8 mouse cellular contexts compared by ENCODE assay signal in the genomic region with DNA sequence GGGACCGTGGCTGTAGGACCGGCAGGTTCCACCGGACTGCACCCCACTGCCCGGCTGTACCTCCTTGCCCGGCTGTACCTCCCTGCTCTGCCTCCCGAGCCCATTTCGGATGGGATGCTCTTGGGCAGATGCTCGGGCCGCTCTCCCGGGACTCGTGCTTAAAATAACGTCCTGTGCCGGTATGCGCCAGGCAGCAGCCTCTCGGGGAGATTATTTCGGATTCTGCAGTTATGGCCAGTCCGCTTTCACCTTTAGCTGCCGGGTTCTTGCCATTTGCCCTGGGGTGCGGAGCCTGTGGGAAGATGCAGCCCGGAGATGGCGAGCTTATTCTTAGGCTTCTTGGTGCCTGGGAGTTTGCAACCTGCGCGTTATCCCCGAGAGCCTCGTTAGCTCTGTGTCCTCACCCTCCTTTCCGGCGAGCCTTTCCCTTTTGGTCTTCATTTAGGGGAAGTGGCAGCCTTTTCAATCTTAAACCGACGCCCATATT. TPM values are rescaled to one million over a fixed set of nuclear protein-coding genes. Genes with fewer than 3 reads are reported as not detected.
DNase-seq lines count a peak whose midpoint lies in the region; TF ChIP-seq lines count a peak whose summit lies in the region.

No protein-coding gene starts in this region.

- WGBS in heart, adult 2 months: under 1% methylated on average over 29 of the region's 29 CpGs
- under 1% methylated on average over 29 of the region's 29 CpGs for WGBS in midbrain, embryonic 10.5 days

- H3K4me3 ChIP-seq in bone marrow macrophage, adult 2 months (ENCODE audit: insufficient read depth, low read length): peak overlapping the region; percentile 85
- peak overlapping the region; percentile 79 for H3K4me3 ChIP-seq in heart, adult 2 months
- peak overlapping the region; percentile 89 for H3K4me3 ChIP-seq in midbrain, embryonic 10.5 days

- no peaks in the 10 kb centered on the region for H3K36me3 ChIP-seq in heart, adult 2 months (ENCODE audit: control insufficient read depth, insufficient read depth, low read length)
- no peaks in the 10 kb centered on the region for H3K36me3 ChIP-seq in midbrain, embryonic 10.5 days

- DNase-seq in gastrocnemius, adult 18-20 months (ENCODE audit: low spot score): peak; percentile 27
- no peak for DNase-seq in gastrocnemius, postnatal 25 days
- peak; percentile 74 for DNase-seq in 416B (ENCODE audit: low read depth)
- DNase-seq in heart, adult 2 months: peak in 1 of 2 experiments; percentile 38
- peak; percentile 15 for DNase-seq in layer of hippocampus, adult 9-11 months
- no peak for DNase-seq in midbrain, embryonic 10.5 days (ENCODE audit: low spot score)
- DNase-seq in thymus, postnatal 10 days (ENCODE audit: low spot score in 2 of 2): peak; percentile 5 to 13

- peak overlapping the region; percentile 94 for H3K27ac ChIP-seq in bone marrow macrophage, adult 2 months (ENCODE audit: insufficient read depth, low read depth, low read length)
- peak overlapping the region; percentile 68 for H3K27ac ChIP-seq in heart, adult 2 months
- peak overlapping the region; percentile 99 for H3K27ac ChIP-seq in midbrain, embryonic 10.5 days (replicated peaks)

- TF ChIP-seq CTCF in bone marrow macrophage, adult 2 months (IDR thresholded peaks at IDR 0.05; ENCODE audit: low read depth, low read length): no peak
- no peak for TF ChIP-seq CTCF in heart, adult 2 months (IDR thresholded peaks at IDR 0.05)

- no peaks in the 10 kb centered on the region; the same call in 1 of the 2 replicates for H3K79me2 ChIP-seq in heart, adult 2 months (replicated peaks; ENCODE audit: control insufficient read depth, insufficient read depth, low read length)

- TF ChIP-seq POLR2A in bone marrow macrophage, adult 2 months (IDR thresholded peaks at IDR 0.05; ENCODE audit: borderline replicate concordance, low read depth, low read length): no peak; the same call in 1 of the 2 replicates
- TF ChIP-seq POLR2A in heart, adult 2 months (IDR thresholded peaks at IDR 0.05; ENCODE audit: insufficient read depth, low read depth, low read length): 0 out of 2 replicates have a peak, but pooled peaks have one; percentile 34

- H3K9me3 ChIP-seq in midbrain, embryonic 10.5 days (replicated peaks): no peaks in the 10 kb centered on the region

- intact Hi-C loops in heart, adult 2 months (cut with DNase I): no loop called here

- 0 out of 2 replicates have a peak, but pooled peaks have one; percentile 19 for TF ChIP-seq EP300 in heart, adult 2 months (IDR thresholded peaks at IDR 0.05; ENCODE audit: insufficient read depth, low read depth, low read length)

- peak overlapping the region; percentile 84 for H3K9ac ChIP-seq in heart, adult 2 months (ENCODE audit: low read depth, low read length)

- no peaks in the 10 kb centered on the region for H3K27me3 ChIP-seq in heart, adult 2 months (ENCODE audit: control insufficient read depth, insufficient read depth, low read length)
- H3K27me3 ChIP-seq in midbrain, embryonic 10.5 days (ENCODE audit: low read depth, poor library complexity, severe bottlenecking): peaks cover 7% of the 10 kb centered on the region

- peaks cover 22% of the 10 kb centered on the region for H3K4me1 ChIP-seq in bone marrow macrophage, adult 2 months (ENCODE audit: control insufficient read depth, insufficient read depth, low read length)
- peaks cover 2% of the 10 kb centered on the region; the same call in 1 of the 2 replicates for H3K4me1 ChIP-seq in heart, adult 2 months (ENCODE audit: control insufficient read depth, insufficient read depth, low read length)
- peaks cover 26% of the 10 kb centered on the region for H3K4me1 ChIP-seq in midbrain, embryonic 10.5 days

RNA-seq across cellular contexts. Expression of a gene that starts 0.9 kb away (rescaled TPM):
- total RNA-seq in gastrocnemius, adult 18-20 months (2021): 10 to 100 TPM in 1 of 2 experiments, 1 to 10 TPM in 1; 9.5 to 12.7 TPM
- total RNA-seq in gastrocnemius, postnatal 25 days (2021): 1 to 10 TPM; 8.3 to 8.6 TPM
- 230 and 234 TPM in 2 replicates for polyA plus RNA-seq in bone marrow macrophage, adult 2 months (2012; ENCODE audit: insufficient read depth, insufficient read length, missing spikeins)
- 10 to 100 TPM in 1 of 2 experiments, 1 to 10 TPM in 1; 9.4 to 11.9 TPM for total RNA-seq in heart, adult 2 months (2021)
- polyA plus RNA-seq in heart, adult 2 months (2012; rRNA removed): 2.5 and 5.5 TPM in 2 replicates
- 18.1 and 22.5 TPM in 2 replicates for polyA plus RNA-seq in midbrain, embryonic 10.5 days (2016; fragmentation: Nextera tagmentation; extraction: Ambion mirVana)

RNA-seq across cellular contexts. Expression of a gene that starts 34.3 kb away (rescaled TPM):
- total RNA-seq in gastrocnemius, adult 18-20 months (2021): 100 to 1,000 TPM; 171 to 250 TPM
- total RNA-seq in gastrocnemius, postnatal 25 days (2021): 100 to 1,000 TPM; 119 to 149 TPM
- 176 and 183 TPM in 2 replicates for polyA plus RNA-seq in bone marrow macrophage, adult 2 months (2012; ENCODE audit: insufficient read depth, insufficient read length, missing spikeins)
- total RNA-seq in heart, adult 2 months (2021): 100 to 1,000 TPM; 160 to 196 TPM
- polyA plus RNA-seq in heart, adult 2 months (2012; rRNA removed): 25.1 and 50.0 TPM in 2 replicates
- 327 and 357 TPM in 2 replicates for polyA plus RNA-seq in midbrain, embryonic 10.5 days (2016; fragmentation: Nextera tagmentation; extraction: Ambion mirVana)

Comparison
In these comparisons a context has a peak if more than half of its experiments do, and no peak if none do; other contexts are left out.
1. DNase-seq: peak in gastrocnemius, adult 18-20 months (single experiment), 416B (single experiment), layer of hippocampus, adult 9-11 months (single experiment) and thymus, postnatal 10 days (2 of 2); none in gastrocnemius, postnatal 25 days (single experiment) and midbrain, embryonic 10.5 days (single experiment).
2. Peak in every context shown above with its lines, with median percentiles within 50 percentile points of each other: H3K27ac ChIP-seq and H3K4me3 ChIP-seq.